ENCODE assay signal across 9 mouse cellular contexts in genomic region chr1:133254856-133255764, GRCm38 (mm10). TPM values are rescaled to one million over a fixed set of nuclear protein-coding genes. Genes with fewer than 3 reads are reported as not detected.
A peak's percentile ranks its signal among the peaks of the same experiment; 100 is the strongest.
DNase-seq lines count a peak whose midpoint lies in the region; ATAC-seq lines count a peak whose summit lies in the region.
"Had no signal": no experiment of that assay in that cellular context is flagged by ENCODE, and none has a peak within 500 bp of the region (broad histone marks: within the 10 kb centered on the region; RNA-seq: fewer than 3 reads in every experiment).

No protein-coding gene starts in this region.

- no peak overlapping the region for H3K4me3 ChIP-seq in forebrain, embryonic 10.5 days
- no peak overlapping the region for H3K4me3 ChIP-seq in forebrain, embryonic 15.5 days
- no peak overlapping the region for H3K4me3 ChIP-seq in neural tube, embryonic 11.5 days (ENCODE audit: low read depth, low read length)

- DNase-seq in forebrain, embryonic 10.5 days (ENCODE audit: extremely low spot score, low spot score) = no peak
- DNase-seq in neural tube, embryonic 11.5 days (ENCODE audit: low spot score) = peak; percentile 14
- DNase-seq in neural tube, embryonic 10.5 days (ENCODE audit: extremely low spot score, low spot score) = no peak
- peak; percentile 58 for DNase-seq in kidney, postnatal 14 days
- DNase-seq in yolk sac, embryonic 10.5 days (ENCODE audit: low spot score) = peak; percentile 82
- DNase-seq in urinary bladder, postnatal 4 days (ENCODE audit: low spot score in 2 of 2) = no peak
- no peak for DNase-seq in thymus, adult 18-20 months
- DNase-seq: right cerebral cortex, postnatal 25 days had no signal

- WGBS in forebrain, embryonic 10.5 days = 62% methylated on average over 9 of the region's 9 CpGs
- 41% methylated on average over 9 of the region's 9 CpGs for WGBS in forebrain, embryonic 15.5 days
- 56% methylated on average over 9 of the region's 9 CpGs for WGBS in neural tube, embryonic 11.5 days

- ATAC-seq in forebrain, embryonic 15.5 days (replicated peaks) = no peak
- ATAC-seq in neural tube, embryonic 11.5 days (ENCODE audit: insufficient read depth, low FRiP score, low TSS enrichment) = no peak

- peaks cover 84% of the 10 kb centered on the region for H3K4me1 ChIP-seq in forebrain, embryonic 10.5 days
- H3K4me1 ChIP-seq in forebrain, embryonic 15.5 days = peaks cover 25% of the 10 kb centered on the region
- peaks cover 19% of the 10 kb centered on the region for H3K4me1 ChIP-seq in neural tube, embryonic 11.5 days (ENCODE audit: control insufficient read depth, insufficient read depth, low read length)

- H3K36me3 ChIP-seq in forebrain, embryonic 10.5 days (replicated peaks) = peaks cover 12% of the 10 kb centered on the region
- no peaks in the 10 kb centered on the region for H3K36me3 ChIP-seq in forebrain, embryonic 15.5 days
- H3K36me3 ChIP-seq in neural tube, embryonic 11.5 days (ENCODE audit: control insufficient read depth, insufficient read depth, low read length) = no peaks in the 10 kb centered on the region

- peaks cover 8% of the 10 kb centered on the region for H3K27me3 ChIP-seq in forebrain, embryonic 10.5 days (ENCODE audit: poor library complexity, severe bottlenecking)
- no peaks in the 10 kb centered on the region for H3K27me3 ChIP-seq in forebrain, embryonic 15.5 days
- no peaks in the 10 kb centered on the region for H3K27me3 ChIP-seq in neural tube, embryonic 11.5 days (ENCODE audit: control insufficient read depth, insufficient read depth, low read length)

- no peaks in the 10 kb centered on the region for H3K9me3 ChIP-seq in forebrain, embryonic 10.5 days
- no peaks in the 10 kb centered on the region for H3K9me3 ChIP-seq in forebrain, embryonic 15.5 days
- H3K9me3 ChIP-seq in neural tube, embryonic 11.5 days (ENCODE audit: control insufficient read depth, low read length) = no peaks in the 10 kb centered on the region

- no peak overlapping the region for H3K4me2 ChIP-seq in forebrain, embryonic 15.5 days (replicated peaks)
- no peak overlapping the region for H3K4me2 ChIP-seq in neural tube, embryonic 11.5 days (ENCODE audit: low read depth)

- 0 out of 2 replicates have a peak overlapping the region, but pooled peaks have one; percentile 35 for H3K27ac ChIP-seq in forebrain, embryonic 10.5 days
- no peak overlapping the region for H3K27ac ChIP-seq in forebrain, embryonic 15.5 days (replicated peaks)
- no peak overlapping the region for H3K27ac ChIP-seq in neural tube, embryonic 11.5 days (ENCODE audit: low read depth, low read length)

- no peak overlapping the region for H3K9ac ChIP-seq in forebrain, embryonic 15.5 days (replicated peaks)
- H3K9ac ChIP-seq in neural tube, embryonic 11.5 days (ENCODE audit: low read length) = no peak overlapping the region

RNA-seq across cellular contexts. Expression of gene Golt1a, which starts 54.5 kb away (rescaled TPM):
- not detected in 2 replicates for polyA plus RNA-seq in forebrain, embryonic 10.5 days (2016; fragmentation: Nextera tagmentation; extraction: Ambion mirVana)
- polyA plus RNA-seq in forebrain, embryonic 15.5 days (2015; fragmentation: Nextera tagmentation; extraction: Ambion mirVana) = 0.32 TPM in 1 of 2 replicates, not detected in the other
- polyA plus RNA-seq in neural tube, embryonic 11.5 days (2014; fragmentation: Nextera tagmentation; extraction: Ambion mirVana) = not detected in 2 replicates

Comparison
In these comparisons a context has a peak if more than half of its experiments do, and no peak if none do; other contexts are left out.
1. DNase-seq: peak in neural tube, embryonic 11.5 days (single experiment), kidney, postnatal 14 days (single experiment) and yolk sac, embryonic 10.5 days (single experiment); none in forebrain, embryonic 10.5 days (single experiment), neural tube, embryonic 10.5 days (single experiment), urinary bladder, postnatal 4 days (0 of 2) and thymus, adult 18-20 months (0 of 2).